Mouse (Mus musculus): Measurements from ENCODE around the gene Clec2d.

Clec2d gene

GRCm38 (mm10) chr6:129224090-129224489, 43.7 kb downstream of the Clec2d start:
- no peak for DNase-seq (ENCODE audit: low spot score in 2 of 2)

GRCm38 (mm10) chr6:129225078-129225477, 44.7 kb downstream of the Clec2d start:
- no peak for DNase-seq (ENCODE audit: low spot score in 2 of 2)

GRCm38 (mm10) chr6:129228935-129229773, 48.7 kb downstream of the Clec2d start:
- DNase-seq (ENCODE audit: low spot score in 2 of 2), result no peak

- DNase-seq (ENCODE audit: low spot score in 2 of 2), result peak in 1 of 2 experiments; percentile 71
Observed at GRCm38 (mm10) chr6:129229774-129230578, 49.6 kb downstream of the Clec2d start.

GRCm38 (mm10) chr6:129232005-129232841, 51.8 kb downstream of the Clec2d start:
- DNase-seq (ENCODE audit: low spot score in 2 of 2), result no peak

GRCm38 (mm10) chr6:129232842-129233205, 52.4 kb downstream of the Clec2d start:
- peak in 1 of 2 experiments; percentile 25 for DNase-seq (ENCODE audit: low spot score in 2 of 2)

- DNase-seq (ENCODE audit: low spot score in 2 of 2), result no peak
Observed at GRCm38 (mm10) chr6:129233366-129233954, 53.0 kb downstream of the Clec2d start.

- no peak for DNase-seq (ENCODE audit: low spot score in 2 of 2)
Observed at GRCm38 (mm10) chr6:129233955-129234369, 53.5 kb downstream of the Clec2d start.

GRCm38 (mm10) chr6:129234456-129235360, 54.3 kb downstream of the Clec2d start:
- no peak for DNase-seq (ENCODE audit: low spot score in 2 of 2)

- DNase-seq (ENCODE audit: low spot score in 2 of 2), result peak in 1 of 2 experiments; percentile 35
Observed at GRCm38 (mm10) chr6:129235855-129236461, 55.5 kb downstream of the Clec2d start.
